In genomic region chr2:5652071-5652470, GRCm38 (mm10) we compare ENCODE assay signal across 20 mouse cellular contexts.
DNase-seq lines count a peak whose midpoint lies in the region; ATAC-seq and TF ChIP-seq lines count a peak whose summit lies in the region.
"Had no signal": no experiment of that assay in that cellular context is flagged by ENCODE, and none has a peak within 500 bp of the region (broad histone marks: within the 10 kb centered on the region; RNA-seq: fewer than 3 reads in every experiment).

No protein-coding gene starts in this region.

- DNase-seq in forebrain, postnatal 0 days = peak; percentile 24
- peak; percentile 21 for DNase-seq in kidney, postnatal 10 days
- DNase-seq in midbrain, embryonic 11.5 days (ENCODE audit: low spot score, missing footprints) = peak; percentile 72
- DNase-seq in NIH3T3 (ENCODE audit: low read depth) = peak; percentile 34
- DNase-seq: adrenal gland, adult 2 months; adrenal gland, postnatal 25 days; cerebellum, adult 8-10 months; cerebellum, postnatal 36 days; gastrocnemius, adult 2 months; gastrocnemius, postnatal 25 days; heart, postnatal 10 days had no signal

- no peaks in the 10 kb centered on the region for H3K9me3 ChIP-seq in forebrain, postnatal 0 days (ENCODE audit: low read length)
- H3K9me3 ChIP-seq in forebrain, embryonic 16.5 days (ENCODE audit: control insufficient read depth, low read length) = no peaks in the 10 kb centered on the region
- H3K9me3 ChIP-seq in kidney, embryonic 15.5 days (replicated peaks) = no peaks in the 10 kb centered on the region
- no peaks in the 10 kb centered on the region for H3K9me3 ChIP-seq in midbrain, embryonic 11.5 days (ENCODE audit: control insufficient read depth, low read length)
- no peaks in the 10 kb centered on the region for H3K9me3 ChIP-seq in midbrain, embryonic 15.5 days
- H3K9me3 ChIP-seq: embryonic facial prominence, embryonic 13.5 days; forebrain, embryonic 12.5 days; heart, embryonic 10.5 days; hindbrain, embryonic 10.5 days had no signal

- no peaks in the 10 kb centered on the region for H3K4me1 ChIP-seq in forebrain, postnatal 0 days (ENCODE audit: insufficient read depth)
- peaks cover 2% of the 10 kb centered on the region; the same call in 1 of the 2 replicates for H3K4me1 ChIP-seq in forebrain, embryonic 16.5 days (replicated peaks; ENCODE audit: control insufficient read depth, insufficient read depth, low read length)
- H3K4me1 ChIP-seq in kidney, embryonic 15.5 days = no peaks in the 10 kb centered on the region
- no peaks in the 10 kb centered on the region for H3K4me1 ChIP-seq in midbrain, embryonic 11.5 days (ENCODE audit: control insufficient read depth, insufficient read depth, low read length)
- no peaks in the 10 kb centered on the region for H3K4me1 ChIP-seq in midbrain, embryonic 15.5 days
- H3K4me1 ChIP-seq: embryonic facial prominence, embryonic 13.5 days; forebrain, embryonic 12.5 days; hindbrain, embryonic 10.5 days had no signal

- H3K27me3 ChIP-seq in forebrain, postnatal 0 days (ENCODE audit: insufficient read depth, low read length) = no peaks in the 10 kb centered on the region
- no peaks in the 10 kb centered on the region for H3K27me3 ChIP-seq in forebrain, embryonic 16.5 days (replicated peaks; ENCODE audit: control insufficient read depth, insufficient read depth, low read length)
- H3K27me3 ChIP-seq in kidney, embryonic 15.5 days = no peaks in the 10 kb centered on the region
- no peaks in the 10 kb centered on the region for H3K27me3 ChIP-seq in midbrain, embryonic 11.5 days (ENCODE audit: control insufficient read depth, insufficient read depth, low read length)
- no peaks in the 10 kb centered on the region for H3K27me3 ChIP-seq in midbrain, embryonic 15.5 days (replicated peaks)
- H3K27me3 ChIP-seq: CH12.LX; embryonic facial prominence, embryonic 13.5 days; forebrain, embryonic 12.5 days had no signal

- no peak for TF ChIP-seq CTCF in forebrain, postnatal 0 days (IDR thresholded peaks at IDR 0.05; ENCODE audit: low read depth)

- no peak overlapping the region for H3K27ac ChIP-seq in forebrain, postnatal 0 days (ENCODE audit: low read depth, low read length)
- no peak overlapping the region for H3K27ac ChIP-seq in forebrain, embryonic 16.5 days (ENCODE audit: low read length)
- no peak overlapping the region for H3K27ac ChIP-seq in kidney, embryonic 15.5 days
- H3K27ac ChIP-seq in midbrain, embryonic 11.5 days (ENCODE audit: low read depth, low read length) = no peak overlapping the region
- H3K27ac ChIP-seq in midbrain, embryonic 15.5 days = no peak overlapping the region
- H3K27ac ChIP-seq: embryonic facial prominence, embryonic 13.5 days; forebrain, embryonic 12.5 days; gastrocnemius, adult 2 months; heart, embryonic 10.5 days; hindbrain, embryonic 10.5 days; hindbrain, embryonic 14.5 days had no signal

- no peak overlapping the region for H3K9ac ChIP-seq in forebrain, postnatal 0 days
- no peak overlapping the region for H3K9ac ChIP-seq in forebrain, embryonic 16.5 days (replicated peaks; ENCODE audit: low read depth, low read length)
- no peak overlapping the region for H3K9ac ChIP-seq in kidney, embryonic 15.5 days
- H3K9ac ChIP-seq in midbrain, embryonic 11.5 days (ENCODE audit: low read length) = no peak overlapping the region
- no peak overlapping the region for H3K9ac ChIP-seq in midbrain, embryonic 15.5 days
- H3K9ac ChIP-seq: embryonic facial prominence, embryonic 13.5 days; forebrain, embryonic 12.5 days; hindbrain, embryonic 14.5 days had no signal

- no peak for ATAC-seq in forebrain, postnatal 0 days
- no peak for ATAC-seq in forebrain, embryonic 16.5 days
- no peak for ATAC-seq in kidney, embryonic 15.5 days (replicated peaks; ENCODE audit: low FRiP score)
- no peak for ATAC-seq in midbrain, embryonic 11.5 days (ENCODE audit: low FRiP score)
- ATAC-seq in midbrain, embryonic 15.5 days (replicated peaks) = no peak

- no peak overlapping the region for H3K4me2 ChIP-seq in forebrain, postnatal 0 days (ENCODE audit: low read depth)
- H3K4me2 ChIP-seq in forebrain, embryonic 16.5 days (ENCODE audit: low read length) = no peak overlapping the region
- H3K4me2 ChIP-seq in kidney, embryonic 15.5 days = no peak overlapping the region
- no peak overlapping the region for H3K4me2 ChIP-seq in midbrain, embryonic 11.5 days
- H3K4me2 ChIP-seq in midbrain, embryonic 15.5 days = no peak overlapping the region
- H3K4me2 ChIP-seq: embryonic facial prominence, embryonic 13.5 days; forebrain, embryonic 12.5 days; hindbrain, embryonic 14.5 days had no signal

- no peak overlapping the region for H3K4me3 ChIP-seq in forebrain, postnatal 0 days (ENCODE audit: low read depth, low read length)
- H3K4me3 ChIP-seq in forebrain, embryonic 16.5 days (replicated peaks; ENCODE audit: low read length) = no peak overlapping the region
- no peak overlapping the region for H3K4me3 ChIP-seq in kidney, embryonic 15.5 days (replicated peaks)
- no peak overlapping the region for H3K4me3 ChIP-seq in midbrain, embryonic 11.5 days (ENCODE audit: low read depth, low read length)
- no peak overlapping the region for H3K4me3 ChIP-seq in midbrain, embryonic 15.5 days
- H3K4me3 ChIP-seq: embryonic facial prominence, embryonic 13.5 days; forebrain, embryonic 12.5 days; gastrocnemius, adult 2 months; heart, embryonic 10.5 days; hindbrain, embryonic 10.5 days had no signal

- 78% methylated on average over 6 of the region's 6 CpGs for WGBS in forebrain, postnatal 0 days
- 79% methylated on average over 6 of the region's 6 CpGs for WGBS in forebrain, embryonic 16.5 days
- WGBS in kidney, embryonic 15.5 days = 83% methylated on average over 6 of the region's 6 CpGs
- 94% methylated on average over 6 of the region's 6 CpGs for WGBS in midbrain, embryonic 11.5 days
- WGBS in midbrain, embryonic 15.5 days = 90% methylated on average over 6 of the region's 6 CpGs

- H3K36me3 ChIP-seq in forebrain, postnatal 0 days (ENCODE audit: insufficient read depth) = no peaks in the 10 kb centered on the region
- no peaks in the 10 kb centered on the region for H3K36me3 ChIP-seq in forebrain, embryonic 16.5 days (ENCODE audit: control insufficient read depth, insufficient read depth)
- H3K36me3 ChIP-seq in kidney, embryonic 15.5 days = no peaks in the 10 kb centered on the region
- H3K36me3 ChIP-seq in midbrain, embryonic 11.5 days (ENCODE audit: control insufficient read depth, insufficient read depth, low read length) = no peaks in the 10 kb centered on the region
- no peaks in the 10 kb centered on the region for H3K36me3 ChIP-seq in midbrain, embryonic 15.5 days (replicated peaks)
- H3K36me3 ChIP-seq: embryonic facial prominence, embryonic 13.5 days; forebrain, embryonic 12.5 days; heart, embryonic 10.5 days; hindbrain, embryonic 10.5 days had no signal

Comparison
In these comparisons a context has a peak if more than half of its experiments do, and no peak if none do; other contexts are left out.
1. DNase-seq: peak in every context shown above with its lines; median percentile 72 in midbrain, embryonic 11.5 days; 34 in NIH3T3; 24 in forebrain, postnatal 0 days; 21 in kidney, postnatal 10 days.